Mouse (Mus musculus) CH12.LX (cell line): ENCODE data around the gene Krt42. TPM values are rescaled to one million over a fixed set of nuclear protein-coding genes. Genes with fewer than 3 reads are reported as not detected.
A peak's percentile ranks its signal among the peaks of the same experiment; 100 is the strongest.

Source experiments
- DNase-seq: peaks from one replicate; pipeline ENCODE4 v3.0.0-alpha.2; 2013; ENCODE audit errors: extremely low read depth
- H3K27ac ChIP-seq: 2 replicates; pipeline ENCODE4 v1.5.1; 2012; ENCODE audit warnings: low read depth, mild to moderate bottlenecking, control low read depth, moderate library complexity; ENCODE audit not compliant: insufficient read depth
- H3K27me3 ChIP-seq: replicated peaks from 2 replicates; pipeline ENCODE3; 2012; ENCODE audit warnings: inconsistent platforms
- H3K36me3 ChIP-seq, 2 experiments: replicated peaks in 1 of 2; 2 replicates each; pipeline versions ENCODE3 to v1.6.1; 2012; ENCODE audit warnings: inconsistent platforms in 1 of 2, low read length in 1 of 2, mild to moderate bottlenecking in 1 of 2, mixed read lengths in 1 of 2, moderate library complexity in 1 of 2; ENCODE audit not compliant: control insufficient read depth in 1 of 2, insufficient read depth in 1 of 2
- H3K4me1 ChIP-seq, 2 experiments: 2 replicates each; pipeline ENCODE4 v1.6.1; 2012; ENCODE audit warnings: inconsistent platforms in 1 of 2, moderate library complexity in 1 of 2; ENCODE audit not compliant: insufficient read depth in 2 of 2, control insufficient read depth in 1 of 2
- H3K4me2 ChIP-seq: 2 replicates; pipeline ENCODE4 v1.6.1; 2012; ENCODE audit warnings: low read depth, mild to moderate bottlenecking, control low read depth; ENCODE audit not compliant: poor library complexity, insufficient read depth, severe bottlenecking
- H3K4me3 ChIP-seq, 3 experiments: fragments of 150-350 bp in 1 of 3; sonication (generic) in 1 of 3; replicated peaks in 1 of 3; 2 replicates each; pipeline versions ENCODE3 to v1.5.1; 2011 to 2012; ENCODE audit warnings: low read depth in 2 of 3, low read length in 2 of 3, mild to moderate bottlenecking in 2 of 3, moderate library complexity in 2 of 3, control low read depth in 1 of 3, improper control_type of control experiment in 1 of 3, inconsistent platforms in 1 of 3, mixed read lengths in 1 of 3; ENCODE audit not compliant: poor library complexity in 1 of 3
- H3K79me2 ChIP-seq: replicated peaks from 2 replicates; pipeline ENCODE4 v1.6.1; 2012; ENCODE audit warnings: mild to moderate bottlenecking, moderate library complexity; ENCODE audit not compliant: control insufficient read depth, poor library complexity, insufficient read depth, severe bottlenecking; ENCODE audit errors: extremely low read depth
- H3K9ac ChIP-seq: 2 replicates; pipeline ENCODE4 v1.6.1; 2012; ENCODE audit warnings: low read depth, mild to moderate bottlenecking, control low read depth, moderate library complexity; ENCODE audit not compliant: insufficient read depth
- H3K9me3 ChIP-seq: replicated peaks from 2 replicates; pipeline ENCODE3; 2012; ENCODE audit warnings: low read length, inconsistent platforms, mixed read lengths
- BHLHE40 ChIP-seq: IDR thresholded peaks from 2 replicates; pipeline ENCODE4 v1.6.1; 2011; ENCODE audit warnings: mild to moderate bottlenecking, low read depth, low read length, improper control_type of control experiment
- CHD1 ChIP-seq: IDR thresholded peaks from 2 replicates; pipeline ENCODE4 v1.6.1; 2012; ENCODE audit warnings: low read depth, low read length, improper control_type of control experiment, inconsistent platforms
- CHD2 ChIP-seq: IDR thresholded peaks from 2 replicates; pipeline ENCODE4 v1.6.1; 2011; ENCODE audit warnings: low read length, improper control_type of control experiment
- CTCF ChIP-seq, 2 experiments: IDR thresholded peaks in 1 of 2; conservative IDR thresholded peaks in 1 of 2; 2 replicates each; pipeline ENCODE4 v1.5.1; 2011 to 2012; ENCODE audit warnings: low read depth in 2 of 2, low read length in 2 of 2, improper control_type of control experiment in 1 of 2, inconsistent platforms in 1 of 2, mild to moderate bottlenecking in 1 of 2, moderate library complexity in 1 of 2
- E2F4 ChIP-seq: IDR thresholded peaks from 2 replicates; pipeline ENCODE4 v1.6.1; 2011; ENCODE audit warnings: low read depth, low read length, improper control_type of control experiment; ENCODE audit not compliant: insufficient replicate concordance
- JUND ChIP-seq: conservative IDR thresholded peaks from 2 replicates; pipeline ENCODE4 v1.6.1; 2011; ENCODE audit warnings: low read depth, low read length, improper control_type of control experiment
- MXI1 ChIP-seq: IDR thresholded peaks from 2 replicates; pipeline ENCODE4 v1.6.1; 2011; ENCODE audit warnings: mild to moderate bottlenecking, low read depth, low read length, improper control_type of control experiment
- MYC ChIP-seq: IDR thresholded peaks from 2 replicates; pipeline ENCODE4 v1.6.1; 2011; ENCODE audit warnings: low read depth, mild to moderate bottlenecking, improper control_type of control experiment, low read length
- NRF1 ChIP-seq: IDR thresholded peaks from 2 replicates; pipeline ENCODE4 v1.6.1; 2014; ENCODE audit warnings: low read depth, mild to moderate bottlenecking, inconsistent platforms, low read length, improper control_type of control experiment, moderate library complexity
- PAX5 ChIP-seq: IDR thresholded peaks from 2 replicates; pipeline ENCODE4 v1.6.1; 2012; ENCODE audit warnings: low read length, inconsistent platforms, mixed read lengths
- POLR2AphosphoS2 ChIP-seq: IDR thresholded peaks from 2 replicates; pipeline ENCODE4 v1.6.1; 2011; ENCODE audit warnings: low read depth, low read length, improper control_type of control experiment
- RAD21 ChIP-seq: IDR thresholded peaks from 2 replicates; pipeline ENCODE4 v1.6.1; 2011; ENCODE audit warnings: low read depth, mild to moderate bottlenecking, low read length, improper control_type of control experiment, moderate library complexity
- RCOR1 ChIP-seq: conservative IDR thresholded peaks from 2 replicates; pipeline ENCODE4 v1.6.1; 2012; ENCODE audit warnings: low read depth, mild to moderate bottlenecking, inconsistent platforms, low read length, improper control_type of control experiment
- SIN3A ChIP-seq: IDR thresholded peaks from 2 replicates; pipeline ENCODE4 v1.6.1; 2012; ENCODE audit warnings: low read length, improper control_type of control experiment, inconsistent platforms
- SMC3 ChIP-seq: IDR thresholded peaks from 2 replicates; pipeline ENCODE4 v1.6.1; 2011; ENCODE audit warnings: low read depth, low read length, improper control_type of control experiment
- TCF12 ChIP-seq: IDR thresholded peaks from 2 replicates; pipeline ENCODE4 v1.6.1; 2014; ENCODE audit warnings: low read depth, mild to moderate bottlenecking, inconsistent platforms, low read length, improper control_type of control experiment
- USF1 ChIP-seq: IDR thresholded peaks from 2 replicates; pipeline ENCODE4 v1.6.1; 2014; ENCODE audit warnings: low read depth, mild to moderate bottlenecking, inconsistent platforms, low read length, improper control_type of control experiment
- ZC3H11A ChIP-seq: IDR thresholded peaks from 2 replicates; pipeline ENCODE4 v1.6.1; 2012; ENCODE audit warnings: low read depth, mild to moderate bottlenecking, inconsistent platforms, low read length, improper control_type of control experiment
- ZKSCAN1 ChIP-seq: IDR thresholded peaks from 2 replicates; pipeline ENCODE4 v1.6.1; 2012; ENCODE audit warnings: low read depth, inconsistent platforms, low read length, improper control_type of control experiment, borderline replicate concordance
- ZMIZ1 ChIP-seq: IDR thresholded peaks from 2 replicates; pipeline ENCODE4 v1.6.1; 2012; ENCODE audit warnings: low read depth, mild to moderate bottlenecking, inconsistent platforms, low read length, improper control_type of control experiment
- ZNF384 ChIP-seq: IDR thresholded peaks from 2 replicates; pipeline ENCODE4 v1.6.1; 2012; ENCODE audit warnings: low read depth, low read length, improper control_type of control experiment, inconsistent platforms
- dilution Hi-C: fragments of 300-500 bp; cut with MboI; formaldehyde crosslinking; loops from 2 replicates; pipeline ENCODE4 v1.14.3; 2020; ENCODE audit warnings: low sequenced_read_pairs; ENCODE audit not compliant: extremely low pct_unique_long_range_greater_than_20kb, extremely low pct_ligation_motif_present
- in situ Hi-C: fragments of 300-500 bp; cut with MboI; formaldehyde crosslinking; loops from 3 replicates; pipeline ENCODE4 v1.14.3; 2019; ENCODE audit warnings: low sequenced_read_pairs, low pct_ligation_motif_present, low pct_unique_long_range_greater_than_20kb, mixed read lengths
- polyA plus RNA-seq: library from polyadenylated mRNA; unstranded; fragments of >175 nt; gene quantifications from 2 replicates; pipeline ENCODE4 v1.2.1, GENCODE M21; 2012; ENCODE audit warnings: low read depth; ENCODE audit not compliant: insufficient read length
- total RNA-seq, 2 experiments: library from RNA; depleted of rRNA; stranded (reverse); fragments of 300-350 nt in 1 of 2; fragments of >200 nt in 1 of 2; gene quantifications; 2 replicates each; pipeline ENCODE4 v1.2.3; 2012 to 2014

Gene Krt42
- total and polyA plus RNA-seq, 3 experiments: not detected

GRCm38 (mm10) chr11:100301292-100301691 lies 31.6 kb upstream of the Krt42 start:
- Histone ChIP-seq H3K4me1 (0 out of 4 replicates have a peak, but pooled peaks cover 2 to 5% of the 10 kb centered on the region in 2 experiments), H3K27me3 (peaks cover 65% of the 10 kb centered on the region), H3K27ac (no peak overlapping the region), H3K4me2 (no peak overlapping the region), H3K79me2 (no peaks in the 10 kb centered on the region), H3K36me3 (no peaks in the 10 kb centered on the region), H3K9me3 (peaks cover 3% of the 10 kb centered on the region), H3K9ac (no peak overlapping the region), H3K4me3 (no peak overlapping the region)
- TF ChIP-seq PAX5: no peak
- TF ChIP-seq CHD1: no peak
- TF ChIP-seq BHLHE40: no peak
- TF ChIP-seq JUND: no peak
- no peak for TF ChIP-seq POLR2AphosphoS2
- no peak for TF ChIP-seq E2F4
- no peak for TF ChIP-seq RCOR1
- TF ChIP-seq TCF12: no peak
- TF ChIP-seq NRF1: no peak
- TF ChIP-seq USF1: no peak
- no peak for TF ChIP-seq CHD2
- TF ChIP-seq ZKSCAN1: no peak
- no peak for TF ChIP-seq ZC3H11A
- no peak for TF ChIP-seq ZNF384
- TF ChIP-seq SIN3A: no peak
- dilution Hi-C loops: no loop called here
- no peak for DNase-seq
- in situ Hi-C loops: no loop called here

GRCm38 (mm10) chr11:100300293-100300692 lies 30.6 kb upstream of the Krt42 start:
- H3K9me3 ChIP-seq: peaks cover 3% of the 10 kb centered on the region
- no peak overlapping the region for H3K9ac ChIP-seq
- no peaks in the 10 kb centered on the region for H3K79me2 ChIP-seq
- TF ChIP-seq MYC: peak; percentile 53; the same call in 1 of the 2 replicates
- no peak for TF ChIP-seq ZMIZ1
- TF ChIP-seq SMC3: peak; percentile 31
- TF ChIP-seq MXI1: no peak
- peak; percentile 47 for TF ChIP-seq RAD21
- TF ChIP-seq CTCF (conservative IDR thresholded peaks at IDR 0.05 in 1 of 2, IDR thresholded peaks at IDR 0.05 in 1 of 2; ENCODE audit: low read depth in 2 of 2, low read length in 2 of 2): peak; percentile 93 to 100
- H3K36me3 ChIP-seq: no peaks in the 10 kb centered on the region
- in situ Hi-C loops: no loop called here
- peak overlapping the region; percentile 52; the same call in 1 of the 2 replicates for H3K4me2 ChIP-seq
- 0 out of 4 replicates have a peak, but pooled peaks cover 1 to 2% of the 10 kb centered on the region in 2 experiments for H3K4me1 ChIP-seq
- peak; percentile 71 for DNase-seq
- H3K4me3 ChIP-seq: no peak overlapping the region
- no peak overlapping the region for H3K27ac ChIP-seq
- peaks cover 67% of the 10 kb centered on the region for H3K27me3 ChIP-seq
- dilution Hi-C loops: no loop called here
